Mouse (Mus musculus): ENCODE results near the gene Dpf1.

DNA sequence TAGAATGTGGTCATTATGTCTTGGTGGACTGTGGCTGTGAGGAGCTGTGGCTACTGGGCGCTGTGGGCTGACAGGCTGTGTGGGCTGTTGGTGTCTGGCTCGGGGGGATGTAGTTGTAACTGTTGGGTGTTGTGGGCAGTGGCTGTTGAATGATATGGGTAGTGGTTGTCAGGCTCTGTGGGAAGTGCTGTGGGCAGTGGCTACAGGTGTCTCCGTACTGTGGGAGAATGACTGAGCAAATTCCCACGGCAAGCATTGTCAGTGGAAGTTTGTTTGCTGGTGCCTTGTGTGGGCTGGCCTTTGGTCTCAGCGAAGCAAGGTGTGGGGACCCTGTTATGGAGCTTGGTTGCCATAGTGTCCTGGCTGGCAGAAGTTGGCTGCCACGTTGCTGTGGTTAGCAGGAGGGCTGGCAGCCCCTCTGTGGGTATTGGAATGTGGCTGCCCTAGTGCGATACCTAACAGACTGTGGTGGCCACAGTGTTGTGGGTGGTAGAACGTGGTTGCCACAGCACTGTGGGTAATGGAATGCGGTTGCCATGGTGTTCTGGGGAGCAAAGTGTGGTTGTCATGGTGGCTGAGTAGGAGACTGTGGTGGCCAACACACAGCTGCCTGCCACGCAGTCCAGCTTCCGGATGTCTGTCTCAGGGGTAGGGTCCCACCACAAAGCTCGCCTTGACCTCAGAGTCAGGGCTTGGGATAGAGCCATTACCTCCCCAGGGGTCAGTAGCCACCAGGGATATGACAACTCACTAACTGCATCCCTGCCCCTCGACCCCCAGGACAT, 11.3 kb downstream of the Dpf1 start:
- TF ChIP-seq CTCF (IDR thresholded peaks at IDR 0.05; ENCODE audit: low read depth, low read length) (no peak), EP300 (IDR thresholded peaks at IDR 0.05; ENCODE audit: insufficient read depth, low read depth, low read length) (no peak), POLR2A (IDR thresholded peaks at IDR 0.05; ENCODE audit: insufficient read depth, low read length) (no peak)
